Comparison of ENCODE assay signal across 8 mouse cellular contexts in genomic region chr13:51846868-51847793, GRCm38 (mm10). TPM values are rescaled to one million over a fixed set of nuclear protein-coding genes. Genes with fewer than 3 reads are reported as not detected.
DNase-seq lines count a peak whose midpoint lies in the region.

No protein-coding gene starts in this region.

- no peaks in the 10 kb centered on the region for H3K27me3 ChIP-seq in megakaryocyte, embryonic 14.5 days (replicated peaks)

- peaks cover 19% of the 10 kb centered on the region for H3K36me3 ChIP-seq in megakaryocyte, embryonic 14.5 days (replicated peaks; ENCODE audit: low read length)

- peak; percentile 29 for DNase-seq in T-cell, adult 2 months (ENCODE audit: low spot score)
- DNase-seq in cerebellum, postnatal 36 days = peak; percentile 66 to 69
- peak; percentile 66 to 72 for DNase-seq in gastrocnemius, adult 8-10 months (ENCODE audit: low spot score in 2 of 2)
- DNase-seq in induced T-regulatory cell, adult 2 months (ENCODE audit: low read depth) = peak; percentile 77
- DNase-seq in left cerebral cortex, postnatal 14 days (ENCODE audit: low spot score in 2 of 2) = peak; percentile 67 to 73
- peak; percentile 34 to 67 for DNase-seq in right cerebral cortex, postnatal 36 days (ENCODE audit: low spot score in 2 of 2)
- peak; percentile 72 to 76 for DNase-seq in urinary bladder, postnatal 4 days (ENCODE audit: low spot score in 2 of 2)

- intact Hi-C loops in left cerebral cortex, postnatal 14 days (cut with DNase I) = loop anchor here (5.0 to 10.0 kb wide), 6 partner anchors 85 to 688 kb away; partner anchors contain the start of gene Diras2

- H3K9me3 ChIP-seq in megakaryocyte, embryonic 14.5 days = no peaks in the 10 kb centered on the region

- H3K4me1 ChIP-seq in megakaryocyte, embryonic 14.5 days = peaks cover 59% of the 10 kb centered on the region

- H3K4me3 ChIP-seq in megakaryocyte, embryonic 14.5 days (replicated peaks) = peak overlapping the region; percentile 100

RNA-seq across cellular contexts. Expression of gene Gadd45g, which starts 0.7 kb away (rescaled TPM):
- 10 to 100 TPM; 18.1 to 74.5 (median 34.4) TPM for total RNA-seq in gastrocnemius, adult 8-10 months (2022)
- 10 to 100 TPM; 16.4 to 19.1 TPM for total RNA-seq in left cerebral cortex, postnatal 14 days (2021)
- 115 and 668 TPM in 2 replicates for polyA plus RNA-seq in megakaryocyte, embryonic 14.5 days (2012; ENCODE audit: insufficient read depth, low replicate concordance)

RNA-seq across cellular contexts. Expression of gene Sema4d, which starts 53.6 kb away (rescaled TPM):
- total RNA-seq in gastrocnemius, adult 8-10 months (2022) = 100 to 1,000 TPM; 127 to 151 (median 139) TPM
- 100 to 1,000 TPM in 1 of 2 experiments, 10 to 100 TPM in 1; 93.1 to 112 TPM for total RNA-seq in left cerebral cortex, postnatal 14 days (2021)
- 55.2 and 58.6 TPM in 2 replicates for polyA plus RNA-seq in megakaryocyte, embryonic 14.5 days (2012; ENCODE audit: insufficient read depth, low replicate concordance)

Comparison
In these comparisons a context has a peak if more than half of its experiments do, and no peak if none do; other contexts are left out.
1. Peak in every context shown above with its lines: DNase-seq and H3K4me3 ChIP-seq.